In the genomic region with DNA sequence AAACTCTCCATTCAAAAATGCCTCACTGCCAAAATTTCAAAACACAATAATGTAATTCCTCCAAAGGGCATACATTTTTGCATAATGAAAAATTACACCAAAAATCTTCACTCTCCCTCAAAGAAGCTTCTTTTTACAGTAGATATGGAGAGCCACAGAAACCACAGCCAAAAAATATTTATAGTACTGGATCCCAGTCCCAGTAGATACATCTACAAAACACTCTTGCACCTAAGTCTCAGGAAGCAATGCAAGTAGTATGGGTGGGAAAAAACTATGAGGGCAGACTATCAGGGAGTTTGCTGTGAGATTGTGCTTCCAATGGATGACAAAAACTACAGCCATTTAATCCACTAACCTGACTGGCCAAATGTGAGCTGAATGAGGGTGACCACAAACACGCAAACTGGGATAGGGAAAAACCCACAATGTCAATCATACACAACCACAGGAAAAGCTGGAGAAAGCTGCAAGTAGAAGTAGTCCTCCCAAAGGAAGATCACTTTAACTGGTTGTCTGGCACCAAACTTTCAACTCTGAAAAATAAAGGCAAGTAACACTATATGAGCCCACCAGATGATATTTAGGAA, we compare ENCODE assay signal across 18 mouse cellular contexts.
"Had no signal": no experiment of that assay in that cellular context is flagged by ENCODE, and none has a peak within 500 bp of the region (broad histone marks: within the 10 kb centered on the region; RNA-seq: fewer than 3 reads in every experiment).

No protein-coding gene starts in this region.

- H3K27ac ChIP-seq: midbrain, embryonic 13.5 days; midbrain, embryonic 15.5 days; neural tube, embryonic 13.5 days; neural tube, embryonic 15.5 days had no signal

- DNase-seq: lung, adult 18-20 months; lung, embryonic 14.5 days; lung, postnatal 10 days; lung, postnatal 4 days; retina, postnatal 1 day; right cerebral cortex, adult 18-20 months; right cerebral cortex, postnatal 25 days; right cerebral cortex, postnatal 4 days; spleen, adult 18-20 months; thymus, adult 18-20 months; thymus, postnatal 14 days; thymus, postnatal 36 days had no signal

- H3K4me2 ChIP-seq: lung, embryonic 14.5 days; midbrain, embryonic 11.5 days; midbrain, embryonic 13.5 days; midbrain, embryonic 15.5 days; neural tube, embryonic 13.5 days; neural tube, embryonic 15.5 days had no signal

- H3K4me3 ChIP-seq: megakaryocyte, embryonic 14.5 days; midbrain, embryonic 13.5 days; midbrain, embryonic 15.5 days; neural tube, embryonic 13.5 days; neural tube, embryonic 15.5 days had no signal

- H3K27me3 ChIP-seq: midbrain, embryonic 13.5 days; midbrain, embryonic 15.5 days; neural tube, embryonic 13.5 days; neural tube, embryonic 15.5 days had no signal

- H3K36me3 ChIP-seq: midbrain, embryonic 13.5 days; midbrain, embryonic 15.5 days; neural tube, embryonic 13.5 days; neural tube, embryonic 15.5 days had no signal

- H3K4me1 ChIP-seq: neural tube, embryonic 13.5 days; neural tube, embryonic 15.5 days had no signal

- H3K9ac ChIP-seq: lung, embryonic 14.5 days; midbrain, embryonic 13.5 days; midbrain, embryonic 15.5 days; neural tube, embryonic 13.5 days; neural tube, embryonic 15.5 days had no signal

- ATAC-seq: midbrain, embryonic 13.5 days; midbrain, embryonic 15.5 days had no signal

- H3K9me3 ChIP-seq: megakaryocyte, embryonic 14.5 days; midbrain, embryonic 13.5 days; midbrain, embryonic 15.5 days; neural tube, embryonic 13.5 days; neural tube, embryonic 15.5 days had no signal
